Mouse (Mus musculus) CD4-positive, CD25-positive, alpha-beta regulatory T cell, adult 2 months (primary cell): ENCODE data around the gene Ccne1.
A peak's percentile ranks its signal among the peaks of the same experiment; 100 is the strongest.

Source experiments
- DNase-seq: peaks from one replicate; pipeline ENCODE4 v3.0.0-alpha.2; 2012; ENCODE audit warnings: low read depth, low spot score

The Ccne1 gene

DNA sequence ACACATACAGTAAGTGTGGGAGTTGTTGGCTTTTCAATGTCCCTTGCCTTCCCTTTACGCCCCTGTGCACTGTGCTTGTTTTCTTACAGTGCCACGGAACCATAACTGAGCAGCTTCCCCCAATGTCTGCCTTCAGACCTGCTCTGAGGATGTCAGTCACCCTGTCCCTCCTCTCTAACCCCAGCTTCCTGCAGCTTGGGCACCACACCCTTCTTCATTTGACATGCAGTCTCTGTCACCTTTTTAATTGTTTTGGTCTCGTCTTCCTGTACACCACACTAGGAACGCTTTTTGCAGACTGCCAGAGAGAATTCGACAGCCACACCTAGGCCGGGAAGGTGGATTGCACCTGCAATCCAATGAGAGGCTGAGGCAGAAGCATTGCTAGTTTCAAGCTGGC is 13.0 kb downstream of the Ccne1 start:
- peak; percentile 76 for DNase-seq

GRCm38 (mm10) chr7:38093101-38093500 is 14.2 kb downstream of the Ccne1 start:
- DNase-seq, result peak; percentile 40

DNA sequence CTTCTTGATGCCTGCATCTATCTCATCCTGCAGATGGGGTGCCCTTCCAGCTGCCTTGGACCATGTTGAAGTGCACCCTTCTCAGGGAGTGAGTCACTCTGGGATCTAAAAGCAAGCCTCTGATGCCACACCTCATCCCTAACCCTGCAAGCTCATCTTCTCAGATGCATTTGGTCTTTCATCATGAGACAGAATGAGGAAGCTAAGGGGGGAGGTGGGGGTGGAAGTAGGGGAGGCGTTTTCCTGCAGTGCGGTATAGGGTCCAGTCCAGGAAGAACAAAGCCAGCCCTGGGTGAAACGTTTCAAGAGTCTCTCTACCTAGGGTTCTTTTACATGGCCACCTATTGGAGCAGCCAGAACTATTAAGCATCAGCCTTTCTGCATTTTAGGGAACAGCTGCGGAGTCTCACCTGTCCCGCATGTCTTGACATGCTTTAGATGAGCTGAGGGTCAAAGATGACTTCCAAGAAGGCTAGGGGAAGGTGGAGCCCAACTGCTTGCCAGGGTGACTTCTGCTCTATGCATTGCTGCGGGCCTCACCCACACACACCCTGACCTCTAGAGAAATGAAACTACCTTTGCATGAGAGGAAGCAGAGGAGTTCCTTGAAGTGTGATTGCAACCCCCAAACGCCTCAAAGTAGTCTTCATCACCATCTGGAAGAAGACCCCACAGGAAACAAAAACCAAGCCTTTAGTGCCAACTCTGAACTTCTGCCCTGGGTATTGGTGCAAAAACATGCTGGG is 17.2 kb downstream of the Ccne1 start:
- peak; percentile 38 for DNase-seq

GRCm38 (mm10) chr7:38088456-38088855 is 18.9 kb downstream of the Ccne1 start:
- peak; percentile 63 for DNase-seq

DNA sequence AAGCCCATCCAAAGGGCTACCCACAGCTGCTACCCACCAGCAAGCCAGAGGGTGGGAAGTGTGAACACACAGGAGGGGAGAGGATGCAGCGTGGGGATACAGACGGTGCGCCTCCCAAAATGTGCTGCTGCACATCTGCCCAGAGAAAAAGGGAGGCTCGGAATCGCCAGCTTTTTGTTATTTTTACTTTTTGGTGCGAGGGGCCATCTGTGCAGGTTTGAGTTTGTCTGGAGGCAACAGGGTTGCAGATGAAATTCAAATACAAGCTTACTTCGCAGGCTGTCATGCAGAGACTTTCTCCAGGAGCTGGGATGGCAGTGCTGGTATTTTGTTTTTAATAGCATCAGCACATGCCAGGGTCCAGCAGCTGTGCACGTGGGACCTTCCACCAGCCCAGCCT is 19.5 kb downstream of the Ccne1 start:
- DNase-seq, result no peak

DNA sequence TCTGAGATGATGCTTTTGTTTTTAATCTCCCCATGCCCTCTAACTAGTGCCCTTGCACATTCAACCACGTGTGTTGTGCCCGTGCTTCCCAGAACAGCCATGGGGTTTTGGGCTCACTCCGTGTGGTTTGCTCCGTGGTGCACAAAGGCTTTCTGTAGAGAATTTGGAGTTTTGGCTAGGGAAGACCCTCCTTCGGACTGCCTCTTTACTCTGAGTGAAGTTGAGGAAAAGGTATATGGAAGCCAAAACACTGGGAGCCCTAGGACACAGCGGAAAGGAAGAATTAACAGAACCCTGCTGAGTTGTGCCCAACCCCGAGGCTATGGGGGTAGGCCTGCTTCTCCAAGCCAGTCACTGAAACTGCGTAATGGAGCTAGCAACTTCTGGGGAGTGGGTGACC is 20.9 kb downstream of the Ccne1 start:
- DNase-seq, result no peak

DNA sequence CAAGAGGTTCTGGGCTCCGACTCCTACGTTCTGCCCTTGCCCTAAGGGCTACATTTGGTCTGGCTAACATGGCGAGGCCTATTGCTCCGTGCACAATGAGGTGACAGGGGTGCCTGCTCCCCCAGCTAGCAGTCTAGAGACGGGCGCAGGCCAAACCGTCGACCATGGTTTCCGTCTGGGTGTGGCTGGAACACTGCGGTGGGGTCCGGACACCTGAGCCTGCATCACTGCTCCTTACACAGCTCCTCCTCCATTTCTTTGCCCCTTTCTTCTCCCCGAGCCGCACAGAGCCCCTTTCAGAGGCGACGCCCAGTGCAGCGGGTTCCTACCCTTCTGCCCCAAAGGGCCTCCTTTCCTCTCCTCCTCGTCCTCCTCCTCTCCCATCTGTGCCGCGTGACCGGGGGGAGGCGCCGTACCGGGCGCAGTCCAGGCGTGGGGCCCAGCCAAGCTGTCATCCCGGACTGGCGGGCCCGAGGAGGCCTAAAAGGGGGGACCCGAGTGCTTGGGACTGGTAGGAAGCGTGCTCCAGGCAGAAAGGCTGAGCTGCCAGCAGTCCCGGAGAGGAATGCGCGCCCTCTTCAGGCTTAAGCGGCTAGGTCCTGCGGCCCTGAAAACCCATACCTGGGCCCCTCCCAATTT is 21.6 kb downstream of the Ccne1 start:
- peak; percentile 78 for DNase-seq

- peak; percentile 100 for DNase-seq
These were observed 22.4 kb downstream of the Ccne1 start for GRCm38 (mm10) chr7:38084778-38085572.

- DNase-seq, result no peak
These were observed 24.4 kb downstream of the Ccne1 start for GRCm38 (mm10) chr7:38082971-38083370.

DNA sequence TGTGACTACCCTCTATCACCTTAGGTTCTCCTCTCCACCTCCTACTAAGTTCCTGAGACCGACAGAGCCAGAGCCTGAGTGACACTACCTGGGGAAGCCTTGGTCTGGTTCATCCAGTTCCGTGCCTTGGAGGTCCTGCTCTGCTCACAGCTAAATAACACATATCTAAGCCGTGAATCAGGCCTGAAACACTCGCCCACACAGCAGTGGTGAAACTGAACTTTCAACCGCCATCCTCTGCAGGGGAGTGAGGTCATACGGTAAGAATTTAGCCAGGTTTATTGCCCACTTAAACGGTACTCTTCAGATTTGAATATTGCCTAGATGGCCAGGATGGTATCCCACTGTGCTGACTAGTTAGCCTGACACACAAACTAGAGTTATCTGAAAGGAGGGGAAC is 30.1 kb downstream of the Ccne1 start:
- no peak for DNase-seq

DNA sequence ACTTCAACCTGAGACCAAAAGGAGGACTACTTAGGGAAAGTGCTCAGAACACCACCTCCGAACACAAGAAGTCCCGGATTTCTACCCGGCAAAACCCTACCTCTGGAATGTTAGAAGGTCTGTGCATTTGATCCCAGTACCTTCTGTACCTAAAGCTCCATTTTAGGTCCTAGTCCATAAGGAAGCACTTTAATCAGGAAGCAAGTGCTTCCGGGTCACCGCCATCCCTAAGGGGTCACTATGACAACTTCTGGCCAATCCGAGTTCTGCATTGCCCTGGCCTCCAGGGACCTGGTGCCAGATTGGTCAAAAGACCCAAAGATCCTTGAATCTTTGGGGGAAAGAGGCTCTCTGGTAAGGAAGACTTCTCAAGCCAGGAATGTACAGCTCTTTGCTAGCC is 31.8 kb downstream of the Ccne1 start:
- DNase-seq, result no peak

DNA sequence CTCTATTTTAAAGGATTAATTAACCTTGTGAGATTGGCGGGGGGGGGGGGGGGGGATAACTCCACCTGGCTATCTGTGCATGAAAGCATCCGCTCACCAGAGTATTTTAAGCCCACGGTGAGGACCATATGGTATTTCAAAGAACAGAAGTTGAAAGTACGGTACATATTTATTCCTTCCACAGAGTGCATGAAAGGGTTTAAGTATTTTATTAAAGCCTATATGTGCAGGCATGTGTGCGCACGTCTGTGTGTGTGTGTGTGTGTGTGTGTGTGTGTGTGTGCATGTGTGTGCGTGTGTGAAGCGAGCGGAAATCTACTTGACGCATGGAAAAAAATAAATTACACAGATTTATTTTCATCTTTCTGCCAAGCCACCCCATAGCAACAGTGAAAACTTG is 32.4 kb downstream of the Ccne1 start:
- DNase-seq, result no peak

DNA sequence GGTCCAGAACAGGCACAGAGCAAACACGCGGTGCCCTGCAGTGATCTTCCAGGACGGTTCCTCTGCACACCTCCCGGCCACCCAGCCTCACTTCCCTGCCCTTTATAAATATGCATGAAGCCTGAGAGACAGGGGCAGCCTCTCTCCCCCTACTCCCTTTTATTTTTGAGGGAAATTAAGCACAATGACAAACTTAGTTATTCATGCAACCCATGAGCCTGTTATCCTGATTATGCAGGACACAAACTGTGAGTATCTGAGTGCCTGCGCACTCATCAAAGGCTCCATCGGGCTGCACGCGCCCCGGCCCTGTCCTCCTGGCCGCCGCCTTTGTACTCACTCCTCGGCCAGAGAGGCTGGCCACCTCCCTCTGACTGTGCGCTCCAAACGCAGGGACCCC is 32.8 kb downstream of the Ccne1 start:
- DNase-seq, result no peak

DNA sequence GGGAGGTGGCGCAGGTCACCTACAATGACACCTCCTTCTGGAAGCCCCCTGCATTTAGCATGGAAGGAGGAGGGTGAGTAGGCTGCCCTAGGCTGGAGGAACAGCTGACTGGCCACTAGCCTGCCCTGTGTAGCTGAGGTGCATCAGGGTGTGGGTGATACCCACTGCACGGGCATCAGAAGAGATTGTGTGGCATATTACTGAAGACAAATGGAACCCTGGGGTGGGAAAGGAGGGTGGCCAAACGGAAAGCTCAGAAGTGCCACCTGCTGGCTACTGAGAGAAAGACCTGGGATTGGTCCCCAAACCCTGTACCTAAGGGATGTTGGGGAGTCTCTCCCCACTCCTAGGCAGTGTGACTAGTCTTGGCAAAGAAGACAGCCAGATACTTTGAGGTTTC is 33.6 kb downstream of the Ccne1 start:
- peak; percentile 75 for DNase-seq

GRCm38 (mm10) chr7:38071065-38071464 is 36.3 kb downstream of the Ccne1 start:
- DNase-seq, result no peak

DNA sequence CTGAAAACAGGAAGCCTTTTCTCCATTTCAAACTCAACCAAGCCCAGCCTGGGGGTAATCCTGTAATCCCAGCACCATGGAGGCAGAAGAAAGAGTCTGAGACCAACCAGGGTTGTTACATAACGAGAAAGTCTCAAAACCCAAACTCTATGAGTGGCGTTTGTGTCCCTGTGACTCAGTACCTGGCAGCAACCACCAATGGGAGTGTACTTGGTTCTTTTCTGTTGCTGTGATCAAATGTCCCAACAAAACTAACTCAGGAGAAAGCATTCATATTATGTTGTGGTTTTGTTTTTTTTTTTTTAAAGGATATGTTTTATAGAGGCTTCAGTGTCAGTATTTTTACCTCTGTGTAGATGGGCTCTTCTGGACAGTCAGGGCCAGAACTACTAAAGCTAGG is 36.7 kb downstream of the Ccne1 start:
- no peak for DNase-seq

- DNase-seq, result no peak
These were observed 42.9 kb downstream of the Ccne1 start for GRCm38 (mm10) chr7:38064431-38064830.

DNA sequence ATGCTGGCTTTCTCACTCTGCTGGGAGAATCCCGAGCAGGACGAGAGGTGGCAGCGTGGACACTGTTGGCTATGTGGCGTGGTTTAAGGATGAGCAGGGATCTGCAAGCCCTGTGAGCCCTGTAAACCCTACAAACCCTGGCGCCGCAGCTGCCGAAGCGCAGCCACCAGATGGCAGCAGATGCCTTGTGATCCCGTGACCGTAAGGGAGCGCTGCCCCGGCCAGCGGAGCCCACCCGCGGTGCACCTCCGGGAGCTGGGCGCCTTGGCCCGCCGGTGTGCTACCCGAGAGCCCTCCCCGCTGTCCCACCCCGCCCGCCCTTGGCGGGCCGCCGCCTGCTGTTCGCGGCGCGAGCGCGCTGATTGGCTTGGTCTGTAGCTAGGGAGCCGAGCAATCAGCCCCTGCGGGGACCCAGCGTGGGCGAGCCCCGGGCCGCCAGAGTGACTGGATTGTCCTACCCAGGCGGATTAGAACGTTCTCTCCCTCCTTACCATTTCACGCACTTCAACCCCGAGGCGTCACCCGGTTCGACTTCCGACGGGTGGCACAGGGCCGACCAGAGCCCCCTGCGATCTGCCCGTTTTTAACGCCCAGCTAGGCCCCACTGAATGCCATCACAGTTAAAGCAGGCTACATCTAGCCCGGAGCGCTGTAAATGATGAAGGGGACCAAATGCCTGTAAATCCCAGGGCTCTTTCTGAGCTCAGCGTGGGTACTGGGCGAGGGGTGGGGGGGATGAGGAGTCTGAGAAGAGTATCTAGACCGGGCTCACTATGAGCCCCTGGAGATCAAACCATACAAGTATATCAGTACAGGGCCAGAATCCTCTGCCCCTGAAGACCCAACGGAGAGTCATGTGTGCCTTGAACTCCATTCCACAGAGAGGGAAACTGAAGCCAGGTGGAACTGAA is 46.0 kb downstream of the Ccne1 start:
- peak; percentile 92 for DNase-seq

GRCm38 (mm10) chr7:38059636-38060330 is 47.6 kb downstream of the Ccne1 start:
- DNase-seq, result no peak

DNA sequence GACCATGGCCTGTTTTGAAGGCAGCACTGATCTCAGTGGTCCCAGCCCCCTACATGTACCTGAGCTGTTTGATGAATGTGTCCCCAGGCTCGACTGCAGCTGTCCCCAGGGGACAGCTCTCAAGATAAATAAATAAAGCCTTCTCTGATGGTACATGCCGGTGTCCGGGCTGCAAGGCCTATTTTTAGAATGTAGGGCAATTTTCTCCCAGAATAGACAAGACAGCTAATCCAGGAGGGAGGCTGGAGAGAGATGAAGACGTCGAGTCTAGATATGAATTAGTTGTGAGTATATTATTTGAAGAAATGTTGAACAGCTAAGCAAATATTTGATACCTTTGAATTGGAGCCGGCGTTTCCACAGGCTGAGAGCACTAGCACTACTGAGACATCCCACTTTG is 48.2 kb downstream of the Ccne1 start:
- no peak for DNase-seq

- no peak for DNase-seq
These were observed 51.3 kb downstream of the Ccne1 start for GRCm38 (mm10) chr7:38055996-38056395.
